13 mouse cellular contexts compared by ENCODE assay signal in the genomic region with DNA sequence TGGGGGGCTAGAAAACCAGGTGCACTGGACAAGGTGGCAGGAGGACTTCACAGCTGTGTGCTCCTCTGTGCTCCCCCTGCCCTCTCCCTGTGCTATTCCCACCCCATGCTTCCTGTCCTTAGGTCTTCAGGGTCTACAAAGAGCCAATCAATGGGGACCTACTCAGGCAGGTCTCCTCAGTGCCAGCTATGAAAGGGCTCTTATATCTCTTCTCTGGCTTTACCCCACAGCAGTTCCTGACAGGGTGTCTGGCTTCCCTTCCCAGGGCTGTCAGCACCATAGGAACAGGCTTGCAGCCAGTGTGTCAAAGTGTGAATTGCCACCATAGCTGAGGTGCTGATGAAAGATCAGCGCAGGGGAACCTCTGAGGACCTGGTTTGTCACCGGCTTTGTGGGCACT.
"Had no signal": no experiment of that assay in that cellular context is flagged by ENCODE, and none has a peak within 500 bp of the region (broad histone marks: within the 10 kb centered on the region; RNA-seq: fewer than 3 reads in every experiment).

No protein-coding gene starts in this region.

- DNase-seq: kidney, postnatal 25 days; liver; lung, adult 18-20 months; lung, postnatal 4 days; retina, postnatal 1 day; right cerebral cortex, postnatal 4 days; spleen, adult 18-20 months; thymus, adult 18-20 months had no signal

- H3K9ac ChIP-seq: liver, embryonic 14.5 days; neural tube, embryonic 13.5 days had no signal

- H3K9me3 ChIP-seq: neural tube, embryonic 13.5 days had no signal

- H3K27me3 ChIP-seq: neural tube, embryonic 13.5 days had no signal

- H3K4me3 ChIP-seq: left cerebral cortex, adult 2 months; neural tube, embryonic 13.5 days had no signal

- H3K27ac ChIP-seq: left cerebral cortex, adult 2 months; liver, embryonic 14.5 days; neural tube, embryonic 13.5 days had no signal

- H3K36me3 ChIP-seq: neural tube, embryonic 13.5 days had no signal

- H3K4me2 ChIP-seq: midbrain, embryonic 11.5 days; neural tube, embryonic 13.5 days had no signal

- ATAC-seq: midbrain, embryonic 16.5 days had no signal

- H3K4me1 ChIP-seq: neural tube, embryonic 13.5 days had no signal
